Mouse (Mus musculus) neural tube, embryonic 15.5 days (tissue): ENCODE results near the gene Maged1. TPM values are rescaled to one million over a fixed set of nuclear protein-coding genes. Genes with fewer than 3 reads are reported as not detected.
"Not testable (repeated sequence)": the region's sequence is repeated elsewhere in the genome, so short reads cannot be mapped to it uniquely, and the experiment has no call there.

Experiments
- ATAC-seq: fragments of 200-750 bp; cut with Nextera tagmentation; 2 replicates; pipeline ENCODE4 v1.8.0; 2017; ENCODE audit warnings: mild to moderate bottlenecking, moderate TSS enrichment, moderate library complexity; ENCODE audit not compliant: low FRiP score
- H3K27ac ChIP-seq: fragments of 300-500 bp; sonication (generic); replicated peaks from 2 replicates; pipeline ENCODE4 v1.5.1; 2015; ENCODE audit warnings: mild to moderate bottlenecking, inconsistent platforms
- H3K27me3 ChIP-seq: fragments of 300-500 bp; sonication (generic); replicated peaks from 2 replicates; pipeline ENCODE4 v1.6.1; 2015; ENCODE audit warnings: inconsistent platforms
- H3K36me3 ChIP-seq: fragments of 300-500 bp; sonication (generic); 2 replicates; pipeline ENCODE4 v1.6.1; 2015; ENCODE audit warnings: inconsistent platforms
- H3K4me1 ChIP-seq: fragments of 300-500 bp; sonication (generic); 2 replicates; pipeline ENCODE4 v1.6.1; 2015; ENCODE audit warnings: inconsistent platforms
- H3K4me2 ChIP-seq: fragments of 300-500 bp; sonication (generic); 2 replicates; pipeline ENCODE4 v1.6.1; 2015; ENCODE audit warnings: inconsistent platforms, mild to moderate bottlenecking, moderate library complexity
- H3K4me3 ChIP-seq: fragments of 300-500 bp; sonication (generic); replicated peaks from 2 replicates; pipeline ENCODE4 v1.5.1; 2015; ENCODE audit warnings: mild to moderate bottlenecking, inconsistent platforms
- H3K9ac ChIP-seq: fragments of 300-500 bp; sonication (generic); replicated peaks from 2 replicates; pipeline ENCODE4 v1.6.1; 2015; ENCODE audit warnings: mild to moderate bottlenecking, inconsistent platforms
- H3K9me3 ChIP-seq: fragments of 300-500 bp; sonication (generic); replicated peaks from 2 replicates; pipeline ENCODE4 v1.6.1; 2016; ENCODE audit warnings: inconsistent platforms
- WGBS: fragments of 180-500 bp; shearing (Covaris S2); methylation state at CpG from one replicate; pipeline ENCODE4 v1.1.7; 2015; ENCODE audit warnings: mixed read lengths; 5-methylcytosine and 5-hydroxymethylcytosine counted together
- polyA plus RNA-seq: library from polyadenylated mRNA; unstranded; fragments of >200 nt; fragmentation: Nextera tagmentation; extraction: Ambion mirVana; gene quantifications from 2 replicates; pipeline ENCODE4 v1.2.1, GENCODE M21; 2015

The Maged1 gene
- polyA plus RNA-seq, 1 experiment from 2014 or later = 1,001 TPM

- Histone ChIP-seq H3K9ac (no peak overlapping the region), H3K9me3 (no peaks in the 10 kb centered on the region), H3K27ac (no peak overlapping the region), H3K4me3 (no peak overlapping the region), H3K36me3 (no peaks in the 10 kb centered on the region), H3K4me2 (no peak overlapping the region), H3K27me3 (no peaks in the 10 kb centered on the region; the same call in 1 of the 2 replicates), H3K4me1 (no peaks in the 10 kb centered on the region)
- WGBS = 85% methylated on average over 3 of the region's 3 CpGs
- ATAC-seq = no peak
Measured at GRCm38 (mm10) chrX:94522166-94522565, 19.8 kb downstream of the Maged1 start.

- no peaks in the 10 kb centered on the region for H3K9me3 ChIP-seq
- H3K27me3 ChIP-seq = no peaks in the 10 kb centered on the region; the same call in 1 of the 2 replicates
- no peak overlapping the region for H3K9ac ChIP-seq
- peak overlapping the region; percentile 69 for H3K27ac ChIP-seq
- ATAC-seq = 0 out of 2 replicates have a peak, but pooled peaks have one; percentile 1
- no peak overlapping the region for H3K4me2 ChIP-seq
- WGBS = 37% methylated on average over 3 of the region's 3 CpGs
- peaks cover 9% of the 10 kb centered on the region for H3K4me1 ChIP-seq
- H3K4me3 ChIP-seq = no peak overlapping the region
- H3K36me3 ChIP-seq = no peaks in the 10 kb centered on the region
Measured at GRCm38 (mm10) chrX:94508442-94508819, 33.5 kb downstream of the Maged1 start.

- not testable (repeated sequence) for H3K9ac ChIP-seq, H3K27me3 ChIP-seq, H3K4me2 ChIP-seq, H3K9me3 ChIP-seq, H3K4me1 ChIP-seq, H3K36me3 ChIP-seq, H3K4me3 ChIP-seq
- ATAC-seq = peak; percentile 96
- peak overlapping the region; percentile 77 for H3K27ac ChIP-seq
- 27% methylated on average over 6 of the region's 14 CpGs for WGBS
Measured at GRCm38 (mm10) chrX:94507698-94508441, 34.1 kb downstream of the Maged1 start.

GRCm38 (mm10) chrX:94486001-94486792 is 55.7 kb downstream of the Maged1 start:
- Histone ChIP-seq H3K36me3 (no peaks in the 10 kb centered on the region), H3K27ac (no peak overlapping the region), H3K9me3 (no peaks in the 10 kb centered on the region), H3K4me3 (no peak overlapping the region), H3K4me2 (no peak overlapping the region), H3K27me3 (no peaks in the 10 kb centered on the region; the same call in 1 of the 2 replicates), H3K4me1 (no peaks in the 10 kb centered on the region), H3K9ac (no peak overlapping the region)
- no peak for ATAC-seq
- WGBS = 93% methylated on average over 2 of the region's 2 CpGs

Other genes with a start within 250 kb of the Maged1 start
- gene Fam90a1b, start 175.4 kb downstream of the Maged1 start, polyA plus RNA-seq = 0.11 and 0.17 TPM in 2 replicates
- gene Apoo, start 175.0 kb downstream of the Maged1 start, polyA plus RNA-seq = 124 and 140 TPM in 2 replicates
- gene Gspt2, start 93.9 kb upstream of the Maged1 start, polyA plus RNA-seq = 21.8 and 23.5 TPM in 2 replicates
- gene Zxdb, start 182.4 kb upstream of the Maged1 start, polyA plus RNA-seq = 1.6 and 1.7 TPM in 2 replicates